Mouse (Mus musculus) hindbrain, embryonic 10.5 days (tissue): ENCODE measurements at regions not wholly inside any gene's neighbourhood (a gene's known extent, or its start where the extent isn't known, plus 50 kb on each side); places are given as distances from the start of the nearest gene placed in this dataset.
"Not testable (repeated sequence)": the region's sequence is repeated elsewhere in the genome, so short reads cannot be mapped to it uniquely, and the experiment has no call there.

ENCODE experiments used
- DNase-seq: peaks from one replicate; pipeline ENCODE4 v3.0.0-alpha.2; 2017; ENCODE audit warnings: low spot score
- H3K27ac ChIP-seq: fragments of 300-500 bp; sonication (generic); 2 replicates; pipeline ENCODE4 v1.5.1; 2016; ENCODE audit warnings: mild to moderate bottlenecking, moderate library complexity
- H3K27me3 ChIP-seq: fragments of 300-500 bp; sonication (generic); 2 replicates; pipeline ENCODE4 v1.6.1; 2016; ENCODE audit warnings: mild to moderate bottlenecking; ENCODE audit not compliant: poor library complexity, insufficient read depth, severe bottlenecking
- H3K36me3 ChIP-seq: fragments of 300-500 bp; sonication (generic); 2 replicates; pipeline ENCODE4 v1.6.1; 2016; ENCODE audit warnings: mild to moderate bottlenecking, moderate library complexity
- H3K4me1 ChIP-seq: fragments of 300-500 bp; sonication (generic); replicated peaks from 2 replicates; pipeline ENCODE4 v1.6.1; 2016; ENCODE audit warnings: mild to moderate bottlenecking
- H3K4me3 ChIP-seq: fragments of 300-500 bp; sonication (generic); 2 replicates; pipeline ENCODE4 v1.5.1; 2016; ENCODE audit warnings: mild to moderate bottlenecking, moderate library complexity
- H3K9me3 ChIP-seq: fragments of 300-500 bp; sonication (generic); 2 replicates; pipeline ENCODE4 v1.6.1; 2016; ENCODE audit warnings: mild to moderate bottlenecking, moderate library complexity
- WGBS: fragments of 180-500 bp; shearing (Covaris S2); methylation state at CpG from one replicate; pipeline ENCODE4 v1.1.7; 2016; 5-methylcytosine and 5-hydroxymethylcytosine counted together

DNA sequence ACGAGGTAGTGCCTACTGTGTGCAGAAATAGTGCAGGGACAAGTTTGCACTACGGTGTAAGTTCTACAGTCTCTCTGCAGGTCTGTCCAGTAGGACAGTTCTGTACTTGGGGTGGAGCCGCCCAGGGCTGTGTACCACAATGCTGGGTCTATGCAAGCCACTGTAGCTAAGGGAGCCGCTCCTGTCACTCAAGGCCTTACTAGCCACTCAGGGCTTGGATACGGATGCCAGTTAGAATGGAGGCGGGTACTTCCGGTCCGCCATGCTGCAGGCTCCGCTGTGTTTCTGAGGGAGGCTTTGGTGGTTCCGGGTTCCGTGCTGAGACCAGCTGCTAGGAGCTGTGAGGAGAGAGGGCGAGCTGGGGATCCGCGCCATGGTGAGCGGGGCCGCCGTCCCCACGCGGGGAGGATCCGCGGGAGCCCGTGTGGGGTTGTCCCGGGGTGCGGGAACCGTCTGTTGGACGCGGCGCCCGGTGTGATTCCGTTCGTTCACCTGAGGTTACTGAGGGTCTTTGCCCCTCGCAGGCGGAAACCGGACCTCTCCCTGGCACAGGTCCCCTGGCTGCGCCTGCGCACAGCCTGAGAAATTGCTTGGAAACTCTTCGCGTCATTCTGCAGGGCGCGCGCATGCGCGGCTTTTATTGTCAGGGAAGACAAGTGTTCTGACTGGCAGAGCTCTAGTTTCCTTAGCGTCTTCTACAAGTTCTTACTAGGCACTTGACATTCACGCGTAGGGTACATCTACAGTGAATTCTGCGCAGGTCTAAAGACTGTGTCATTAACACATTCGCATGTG is 51.0 kb upstream of the Zfp873 start:
- H3K27ac ChIP-seq, H3K4me1 ChIP-seq, H3K27me3 ChIP-seq: not testable (repeated sequence)
- Histone ChIP-seq H3K9me3 (peaks cover 24% of the 10 kb centered on the region), H3K4me3 (peak overlapping the region; percentile 46), H3K36me3 (peaks cover 28% of the 10 kb centered on the region)
- WGBS = 3% methylated on average over 14 of the region's 48 CpGs
- DNase-seq = peak; percentile 81
